Mouse (Mus musculus) C3H10T1/2 (cell line): ENCODE measurements around the gene Pgm5. TPM values are rescaled to one million over a fixed set of nuclear protein-coding genes. Genes with fewer than 3 reads are reported as not detected.

Source experiments
- polyA plus RNA-seq, 2 experiments: library from polyadenylated mRNA; unstranded; fragments of >200 nt; fragmentation: generic; extraction: Trizol; gene quantifications; one replicate each; pipeline ENCODE4 v1.2.1; 2012; ENCODE audit warnings: missing spikeins in 2 of 2

Pgm5 gene
- 10 to 100 TPM in 1 of 2 experiments, under 1 TPM in 1; 0.09 to 87.8 TPM for polyA plus RNA-seq

GRCm38 (mm10) chr19:24861612-24862451, at the start of gene Pgm5:
Gene Pgm5 (minus strand): TSS chr19:24861855.

GRCm38 (mm10) chr19:24900581-24901220, 39.0 kb upstream of the Pgm5 start, which contains the start of gene Foxd4:
Gene Foxd4 (minus strand): TSS chr19:24901197.

GRCm38 (mm10) chr19:24875129-24875870, 13.6 kb upstream of the Pgm5 start, which contains the start of gene Gm10053:
Gene Gm10053 (plus strand): TSS chr19:24875686.

GRCm38 (mm10) chr19:24673762-24674161, 187.9 kb downstream of the Pgm5 start, which contains the start of gene Tmem252:
Gene Tmem252 (plus strand): TSS chr19:24674008.

Other genes starting within 250 kb of the Pgm5 start
- 1 to 10 TPM in 1 of 2 experiments, not detected in 1; 5.7 TPM for gene Tmem252, start 187.8 kb downstream of the Pgm5 start, polyA plus RNA-seq
- 10 to 100 TPM; 30.2 to 34.8 TPM for gene Gm10053, start 13.8 kb upstream of the Pgm5 start, polyA plus RNA-seq
- not detected for gene Foxd4, start 39.3 kb upstream of the Pgm5 start, polyA plus RNA-seq
- gene Cbwd1, start 99.8 kb upstream of the Pgm5 start, polyA plus RNA-seq: 1 to 10 TPM in 1 of 2 experiments, under 1 TPM in 1; 0.53 to 6.2 TPM
- gene Dock8, start 137.7 kb upstream of the Pgm5 start, polyA plus RNA-seq: 1 to 10 TPM in 1 of 2 experiments, under 1 TPM in 1; 0.48 to 1.4 TPM